Mouse (Mus musculus) neutrophil, adult 5-6 weeks (primary cell): Measurements from ENCODE around the gene Ccnc. TPM values are rescaled to one million over a fixed set of nuclear protein-coding genes. Genes with fewer than 3 reads are reported as not detected.

ENCODE experiments used
- ATAC-seq: fragments of 151-379, 151-347 bp; 2 replicates; pipeline ENCODE4 v1.8.0; 2017; ENCODE audit warnings: mild to moderate bottlenecking, moderate TSS enrichment; ENCODE audit not compliant: insufficient number of reproducible peaks, poor library complexity, low FRiP score, severe bottlenecking; ENCODE audit errors: extremely low read depth
- total RNA-seq: library from RNA; stranded (forward); fragments of 200-1000 nt; gene quantifications from 2 replicates; pipeline ENCODE4 v1.2.3, GENCODE M21; 2017

Gene Ccnc
- total RNA-seq, 1 experiment from 2014 or later, result 32.6 TPM

DNA sequence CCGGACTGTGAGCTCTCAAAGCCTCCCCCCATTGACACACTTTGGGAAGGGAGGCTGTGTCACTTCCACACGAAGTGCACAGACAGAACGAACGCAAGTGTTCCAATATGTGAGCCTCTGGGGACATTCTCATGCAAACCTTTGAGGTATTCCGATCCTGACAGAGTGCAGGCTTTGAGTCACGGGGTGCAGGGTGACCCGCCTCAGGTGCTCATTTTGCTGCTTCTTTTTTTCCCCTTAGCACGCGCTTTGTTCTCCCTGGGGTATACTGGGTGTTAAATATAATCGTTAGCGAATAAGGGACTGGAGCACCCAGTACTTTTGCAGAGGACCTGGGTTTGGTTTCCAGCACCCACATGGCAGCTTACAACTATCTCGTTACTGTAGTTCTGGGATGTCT lies 58.8 kb downstream of the Ccnc start:
- no peak for ATAC-seq

DNA sequence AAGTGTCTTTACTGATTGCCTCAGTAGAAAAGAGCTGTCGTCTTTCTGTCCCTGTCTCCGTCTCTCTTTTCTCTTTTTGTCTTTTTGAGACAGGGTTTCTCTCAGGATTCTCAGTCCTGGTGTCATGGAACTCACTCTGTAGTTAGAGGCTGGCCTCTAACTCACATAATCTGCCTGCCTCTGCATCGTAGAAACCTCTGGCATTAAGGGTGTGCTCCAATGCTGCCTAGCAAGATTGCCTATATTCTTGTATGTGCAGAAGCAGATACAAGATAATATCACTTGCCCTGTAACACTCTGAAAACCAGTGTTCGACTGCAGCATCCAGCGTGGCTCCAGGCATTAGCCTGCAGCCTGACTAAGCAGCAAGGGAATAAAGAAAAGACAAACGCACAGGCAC lies 61.4 kb downstream of the Ccnc start:
- no peak for ATAC-seq

DNA sequence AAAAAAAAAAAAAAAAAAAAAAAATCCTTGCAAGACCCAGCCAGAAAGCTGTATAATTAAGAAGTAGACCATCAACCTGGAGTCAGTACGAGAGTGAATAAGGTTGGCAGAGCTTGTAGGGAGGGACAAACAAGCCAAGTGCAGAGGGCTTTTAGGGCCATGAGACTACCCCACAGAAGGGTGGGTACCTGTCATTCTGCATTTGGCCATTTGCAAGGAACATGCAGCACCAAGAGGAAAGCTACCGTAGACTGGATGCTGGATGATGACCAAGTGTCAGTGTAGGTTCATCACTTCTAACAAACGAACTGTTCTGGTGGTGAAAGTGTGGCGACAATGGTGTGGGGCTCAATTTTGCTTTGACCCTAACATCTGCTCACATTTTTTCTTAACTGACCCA lies 62.3 kb downstream of the Ccnc start:
- no peak for ATAC-seq

DNA sequence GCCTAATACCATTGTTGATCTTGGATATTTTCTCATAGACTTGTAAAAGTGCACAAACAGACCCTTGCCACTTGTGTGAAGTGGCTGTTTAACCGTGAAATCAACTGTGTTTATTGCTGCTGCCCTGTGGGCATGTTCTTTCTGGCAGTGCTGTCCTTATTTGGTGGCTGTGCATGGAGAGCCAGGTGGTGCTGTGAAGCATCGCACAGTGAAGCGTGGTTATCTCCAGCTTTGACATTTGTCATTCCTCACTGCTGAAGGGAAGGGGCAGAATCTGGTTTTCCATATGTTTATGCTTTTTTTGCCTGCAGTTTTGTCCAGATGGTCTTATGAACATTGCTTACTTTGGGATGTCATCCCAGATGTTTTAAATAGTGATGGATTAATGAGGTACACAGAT lies 66.1 kb downstream of the Ccnc start:
- ATAC-seq, result no peak

DNA sequence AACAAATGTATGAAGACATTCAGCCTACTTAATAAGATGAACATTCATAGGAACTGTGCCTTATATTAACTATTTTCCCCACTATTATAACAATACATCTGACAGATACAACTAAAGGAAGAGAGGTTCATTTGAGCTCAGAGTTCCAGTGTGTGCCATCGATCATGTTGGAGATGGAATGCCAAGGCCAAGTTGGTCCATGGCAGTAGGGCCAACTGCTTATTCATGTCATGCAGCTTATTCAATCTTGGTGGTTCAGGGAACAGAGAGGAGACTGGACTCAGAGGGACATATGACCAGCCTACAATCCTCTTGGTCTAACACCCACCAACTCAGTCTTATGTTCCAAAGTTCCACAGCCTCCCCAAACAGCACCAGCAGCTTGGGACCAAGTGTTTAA lies 73.5 kb downstream of the Ccnc start:
- no peak for ATAC-seq

DNA sequence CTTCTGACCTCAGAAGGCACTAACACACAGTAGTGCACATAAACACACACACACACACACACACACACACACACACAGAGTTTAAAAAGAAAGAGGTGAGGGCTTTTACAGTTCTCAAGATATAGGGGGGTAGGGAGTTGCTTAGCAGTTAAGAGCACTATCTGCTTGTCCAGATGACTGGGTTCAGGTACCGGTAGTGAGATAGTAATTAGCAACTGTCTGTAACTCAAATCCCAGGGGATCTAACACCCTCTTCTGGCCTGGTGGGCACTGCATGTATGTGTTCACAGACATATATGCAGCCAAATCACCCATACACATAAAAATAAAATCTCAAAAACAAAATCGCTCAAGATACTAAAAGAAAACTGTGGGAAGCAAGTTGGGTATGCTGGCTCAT lies 74.1 kb downstream of the Ccnc start:
- no peak for ATAC-seq

DNA sequence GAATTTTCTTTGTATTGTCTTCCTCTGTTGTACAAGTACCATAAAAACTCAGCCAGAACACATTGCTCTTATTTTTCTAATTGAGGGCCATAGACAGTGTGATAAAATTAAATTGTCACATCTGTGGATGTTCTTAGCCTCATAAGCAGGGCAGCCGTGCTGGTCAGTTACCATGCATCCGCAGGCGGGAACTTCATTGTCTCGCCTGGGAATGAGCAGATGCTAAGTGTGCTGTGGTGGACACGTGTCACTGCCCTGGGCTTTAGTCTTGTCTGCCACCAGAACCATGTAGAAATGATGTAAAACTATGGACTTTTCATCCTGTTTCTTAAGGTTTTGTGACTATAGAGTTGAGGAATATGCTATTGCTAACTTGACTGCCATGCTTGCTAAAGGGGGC lies 79.7 kb downstream of the Ccnc start:
- ATAC-seq, result no peak

Other genes with a start within 250 kb of the Ccnc start
- not detected in 2 replicates for gene Prdm13, start 41.7 kb upstream of the Ccnc start, total RNA-seq
- 17.9 and 18.5 TPM in 2 replicates for gene Usp45, start 39.5 kb downstream of the Ccnc start, total RNA-seq
- gene Tstd3, start 39.5 kb downstream of the Ccnc start, total RNA-seq, result 8.3 and 11.4 TPM in 2 replicates
- gene Pnisr, start 119.9 kb downstream of the Ccnc start, total RNA-seq, result 405 and 408 TPM in 2 replicates
- 2.4 and 4.2 TPM in 2 replicates for gene Coq3, start 152.0 kb downstream of the Ccnc start, total RNA-seq
- gene Faxc, start 203.6 kb downstream of the Ccnc start, total RNA-seq, result 0.25 TPM in 1 of 2 replicates, not detected in the other